Mouse (Mus musculus) liver, adult 10 weeks (tissue): Measurements from ENCODE around the gene Brd3os. TPM values are rescaled to one million over a fixed set of nuclear protein-coding genes. Genes with fewer than 3 reads are reported as not detected.

Source experiments
- polyA plus RNA-seq: library from polyadenylated mRNA; stranded (reverse); fragments of 350-450 nt; fragmentation: Illumina TruSeq; extraction: RNeasy Lipid Tissue Mini Kit (QIAGEN cat#74804); gene quantifications from one replicate; pipeline ENCODE4 v1.2.3, GENCODE M21; 2014; ENCODE audit warnings: low read depth, low replicate concordance

Brd3os gene
- polyA plus RNA-seq, result 0.21 TPM

GRCm38 (mm10) chr2:27441767-27442707 lies at the start of gene Brd3os:
Gene Brd3os (plus strand): TSS chr2:27442324.

GRCm38 (mm10) chr2:27426855-27427457 lies 15.2 kb upstream of the Brd3os start, which contains the start of gene Vav2:
Gene Vav2 (minus strand): TSS chr2:27427033.

Other genes starting within 250 kb of the Brd3os start
- gene Sardh, start 194.0 kb upstream of the Brd3os start, polyA plus RNA-seq, result 86.3 TPM
- gene Vav2, start 15.3 kb upstream of the Brd3os start, polyA plus RNA-seq, result 6.9 TPM
- 10.4 TPM for gene Brd3, start 65.3 kb downstream of the Brd3os start, polyA plus RNA-seq
- 11.4 TPM for gene Wdr5, start 72.8 kb downstream of the Brd3os start, polyA plus RNA-seq
- gene Rxra, start 234.1 kb downstream of the Brd3os start, polyA plus RNA-seq, result 25.7 TPM